Mouse (Mus musculus) G1E (cell line): ENCODE data around the gene Cep41.

Source experiments
- CTCF ChIP-seq: IDR thresholded peaks from 2 replicates; pipeline ENCODE4 v1.5.1; 2012; ENCODE audit warnings: low read depth, low read length, inconsistent platforms, mixed read lengths
- GATA1 ChIP-seq: IDR thresholded peaks from 2 replicates; pipeline ENCODE4 v1.6.1; 2012; ENCODE audit warnings: borderline replicate concordance, low read length, inconsistent platforms, mixed read lengths
- POLR2AphosphoS5 ChIP-seq: IDR thresholded peaks from 2 replicates; pipeline ENCODE4 v1.6.1; 2012; ENCODE audit warnings: low read depth, low read length, inconsistent platforms; ENCODE audit not compliant: insufficient replicate concordance
- TAL1 ChIP-seq: conservative IDR thresholded peaks from 2 replicates; pipeline ENCODE4 v1.6.1; 2012; ENCODE audit warnings: low read depth, low read length, inconsistent platforms, mixed read lengths

DNA sequence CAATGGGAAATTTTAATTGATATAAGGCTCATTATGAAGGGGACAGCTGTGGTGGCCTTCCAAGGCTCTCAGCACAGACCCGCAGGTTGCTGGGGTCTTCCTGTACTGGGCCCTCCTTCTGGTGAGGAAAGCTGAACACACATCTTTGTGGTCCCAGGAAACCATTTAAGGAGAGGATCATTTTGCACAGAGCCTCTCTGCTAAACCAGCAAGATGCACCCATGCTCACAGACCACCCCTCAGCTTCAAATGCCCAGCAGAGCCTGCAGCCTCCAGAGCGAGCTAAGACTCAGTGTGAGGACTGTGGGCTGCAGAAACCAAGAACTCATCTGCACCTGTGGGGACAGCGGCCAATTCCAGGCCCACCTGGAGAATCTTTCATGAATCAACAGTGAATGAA, 38.6 kb downstream of the Cep41 start:
- TF ChIP-seq CTCF, result no peak
- no peak for TF ChIP-seq POLR2AphosphoS5
- no peak for TF ChIP-seq TAL1
- TF ChIP-seq GATA1, result no peak
